Mouse (Mus musculus) limb, embryonic 14.5 days (tissue): ENCODE measurements around the gene Rad51b. TPM values are rescaled to one million over a fixed set of nuclear protein-coding genes. Genes with fewer than 3 reads are reported as not detected.
A peak's percentile ranks its signal among the peaks of the same experiment; 100 is the strongest.

ENCODE experiments used
- ATAC-seq: fragments of 200-750 bp; cut with Nextera tagmentation; 2 replicates; pipeline ENCODE4 v1.8.0; 2017; ENCODE audit warnings: low read depth, moderate number of reproducible peaks, moderate TSS enrichment; ENCODE audit not compliant: low FRiP score
- DNase-seq: peaks from one replicate; pipeline ENCODE4 v3.0.0-alpha.2; 2015; ENCODE audit warnings: low spot score
- H3K27ac ChIP-seq: fragments of 300-500 bp; sonication (generic); replicated peaks from 2 replicates; pipeline ENCODE4 v1.5.1; 2014; ENCODE audit warnings: low read depth, mild to moderate bottlenecking, low read length, moderate library complexity, mixed read lengths
- H3K27me3 ChIP-seq: fragments of 300-500 bp; sonication (generic); 2 replicates; pipeline ENCODE4 v1.6.1; 2014; ENCODE audit warnings: low read length, mixed read lengths; ENCODE audit not compliant: control insufficient read depth, insufficient read depth
- H3K36me3 ChIP-seq: fragments of 300-500 bp; sonication (generic); 2 replicates; pipeline ENCODE4 v1.6.1; 2014; ENCODE audit warnings: mild to moderate bottlenecking, low read length, moderate library complexity, mixed read lengths; ENCODE audit not compliant: control insufficient read depth, insufficient read depth
- H3K4me1 ChIP-seq: fragments of 300-500 bp; sonication (generic); 2 replicates; pipeline ENCODE4 v1.6.1; 2014; ENCODE audit warnings: antibody characterized with exemption, low read length, mixed read lengths; ENCODE audit not compliant: control insufficient read depth, insufficient read depth
- H3K4me2 ChIP-seq: fragments of 300-500 bp; sonication (generic); replicated peaks from 2 replicates; pipeline ENCODE4 v1.6.1; 2014; ENCODE audit warnings: low read depth, mild to moderate bottlenecking, low read length, moderate library complexity; ENCODE audit not compliant: severe bottlenecking
- H3K4me3 ChIP-seq: fragments of 300-500 bp; sonication (generic); replicated peaks from 2 replicates; pipeline ENCODE4 v1.5.1; 2014; ENCODE audit warnings: low read length
- H3K9ac ChIP-seq: fragments of 300-500 bp; sonication (generic); 2 replicates; pipeline ENCODE4 v1.6.1; 2014; ENCODE audit warnings: mild to moderate bottlenecking, low read depth, low read length, moderate library complexity; ENCODE audit not compliant: severe bottlenecking
- H3K9me3 ChIP-seq: fragments of 300-500 bp; sonication (generic); 2 replicates; pipeline ENCODE4 v1.6.1; 2016; ENCODE audit warnings: low read length; ENCODE audit not compliant: control insufficient read depth
- POLR2A ChIP-seq: fragments of 200-500 bp; IDR thresholded peaks from 2 replicates; pipeline ENCODE4 v1.8.0; 2012; ENCODE audit warnings: inconsistent platforms, mild to moderate bottlenecking, moderate library complexity, borderline replicate concordance; ENCODE audit not compliant: insufficient read depth, insufficient read length; ENCODE audit errors: extremely low read depth
- WGBS: fragments of 180-500 bp; shearing (Covaris S2); extraction: QIAGEN DNeasy Blood & Tissue Kit; methylation state at CpG from one replicate; pipeline ENCODE4 v1.1.7; 2014; 5-methylcytosine and 5-hydroxymethylcytosine counted together
- polyA plus RNA-seq, 2 experiments: library from polyadenylated mRNA; depleted of rRNA in 1 of 2; stranded (reverse) in 1 of 2; unstranded in 1 of 2; fragments of >200 nt; fragmentation: Nextera tagmentation in 1 of 2; extraction: Ambion mirVana in 1 of 2; gene quantifications; 2 replicates each; pipeline versions ENCODE4 v1.2.1 to v1.2.3; 2012 to 2014

Rad51b gene
- polyA plus RNA-seq, 2 experiments: 3.2 to 5.7 TPM

- Histone ChIP-seq H3K4me2 (no peak overlapping the region), H3K4me3 (no peak overlapping the region), H3K36me3 (no peaks in the 10 kb centered on the region), H3K4me1 (no peaks in the 10 kb centered on the region), H3K27ac (no peak overlapping the region), H3K27me3 (no peaks in the 10 kb centered on the region), H3K9me3 (no peaks in the 10 kb centered on the region), H3K9ac (no peak overlapping the region)
- DNase-seq (no peak), ATAC-seq (no peak)
- 74% methylated on average over 2 of the region's 2 CpGs for WGBS
- no peak for TF ChIP-seq POLR2A
Observed at GRCm38 (mm10) chr12:79327868-79328267, 30.8 kb downstream of the Rad51b start.

DNA sequence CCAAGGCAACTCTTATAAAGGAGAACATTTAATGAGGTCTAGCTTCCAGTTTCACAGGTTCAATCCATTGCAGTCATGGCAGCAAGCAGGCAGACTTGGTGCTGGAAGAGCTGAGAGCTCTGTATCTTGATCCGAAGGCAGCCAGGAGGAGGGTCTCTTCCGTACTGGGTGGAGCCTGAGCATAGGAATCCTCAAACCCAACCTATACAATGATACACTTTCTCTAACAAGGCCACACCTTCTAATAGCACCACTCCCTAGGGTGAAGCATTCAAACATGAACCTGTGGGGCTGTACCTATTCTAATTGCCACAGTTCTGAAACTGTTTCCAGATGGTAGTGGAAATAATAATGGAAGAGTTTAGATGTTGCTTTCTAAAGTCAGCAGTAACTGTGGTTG is 33.5 kb downstream of the Rad51b start:
- no peak for TF ChIP-seq POLR2A
- H3K9me3 ChIP-seq: no peaks in the 10 kb centered on the region
- no peak overlapping the region for H3K4me2 ChIP-seq
- DNase-seq: no peak
- no peaks in the 10 kb centered on the region; the same call in 1 of the 2 replicates for H3K36me3 ChIP-seq
- H3K4me1 ChIP-seq: no peaks in the 10 kb centered on the region
- no peak overlapping the region for H3K9ac ChIP-seq
- ATAC-seq: no peak
- H3K27ac ChIP-seq: no peak overlapping the region
- no peak overlapping the region for H3K4me3 ChIP-seq
- no peaks in the 10 kb centered on the region for H3K27me3 ChIP-seq
- 64% methylated on average over 2 of the region's 2 CpGs for WGBS

- Histone ChIP-seq H3K9me3 (no peaks in the 10 kb centered on the region), H3K27ac (no peak overlapping the region), H3K4me2 (no peak overlapping the region), H3K27me3 (no peaks in the 10 kb centered on the region), H3K4me3 (no peak overlapping the region), H3K36me3 (no peaks in the 10 kb centered on the region; the same call in 1 of the 2 replicates), H3K9ac (no peak overlapping the region), H3K4me1 (no peaks in the 10 kb centered on the region)
- DNase-seq (no peak), ATAC-seq (no peak)
- 91% methylated on average over 4 of the region's 4 CpGs for WGBS
- TF ChIP-seq POLR2A: no peak
Observed at GRCm38 (mm10) chr12:79331722-79332121, 34.6 kb downstream of the Rad51b start.

- Histone ChIP-seq H3K36me3 (no peaks in the 10 kb centered on the region; the same call in 1 of the 2 replicates), H3K9ac (no peak overlapping the region), H3K4me1 (peaks cover 9% of the 10 kb centered on the region), H3K27ac (no peak overlapping the region), H3K4me2 (no peak overlapping the region), H3K4me3 (no peak overlapping the region), H3K27me3 (no peaks in the 10 kb centered on the region), H3K9me3 (no peaks in the 10 kb centered on the region)
- TF ChIP-seq POLR2A: no peak
- ATAC-seq: no peak
- WGBS: 82% methylated on average over 8 of the region's 8 CpGs
- no peak for DNase-seq
Observed at GRCm38 (mm10) chr12:79338791-79339190, 41.7 kb downstream of the Rad51b start.

DNA sequence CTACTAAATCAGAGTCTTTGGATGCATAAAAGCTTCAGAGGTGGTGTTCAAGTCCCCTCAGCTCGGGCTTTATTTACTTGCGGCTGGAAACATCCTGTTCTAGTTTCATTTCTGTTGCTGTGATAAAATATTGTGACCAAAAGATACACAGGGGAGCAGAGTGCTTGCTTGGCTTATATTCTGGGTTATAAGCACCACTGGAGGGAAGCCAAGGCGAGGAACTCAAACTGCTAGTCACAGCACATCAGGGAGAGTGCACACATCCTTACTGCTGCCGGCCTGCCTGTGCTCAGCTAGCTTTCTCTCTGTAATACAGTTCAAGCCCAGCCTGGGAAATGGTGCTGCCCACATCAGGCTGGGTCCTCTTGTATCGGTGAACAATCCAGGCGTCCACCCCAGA is 43.4 kb downstream of the Rad51b start:
- Histone ChIP-seq H3K27me3 (no peaks in the 10 kb centered on the region), H3K27ac (peak overlapping the region; percentile 56; the same call in 1 of the 2 replicates), H3K4me1 (peaks cover 9% of the 10 kb centered on the region), H3K9ac (no peak overlapping the region), H3K36me3 (no peaks in the 10 kb centered on the region), H3K4me2 (no peak overlapping the region), H3K4me3 (no peak overlapping the region), H3K9me3 (no peaks in the 10 kb centered on the region)
- no peak for ATAC-seq
- DNase-seq: no peak
- WGBS: 66% methylated on average over 6 of the region's 6 CpGs
- TF ChIP-seq POLR2A: no peak
